Mouse (Mus musculus) liver, postnatal 0 days (tissue): ENCODE measurements around the gene Tubb2b.

Experiments
- CTCF ChIP-seq: sonication (generic); IDR thresholded peaks from 2 replicates; pipeline ENCODE4 v1.5.1; 2016; ENCODE audit warnings: antibody characterized with exemption, low read depth
- EP300 ChIP-seq: IDR thresholded peaks from 2 replicates; pipeline ENCODE4 v1.6.1; 2016; ENCODE audit warnings: antibody characterized with exemption, low read depth, mild to moderate bottlenecking

DNA sequence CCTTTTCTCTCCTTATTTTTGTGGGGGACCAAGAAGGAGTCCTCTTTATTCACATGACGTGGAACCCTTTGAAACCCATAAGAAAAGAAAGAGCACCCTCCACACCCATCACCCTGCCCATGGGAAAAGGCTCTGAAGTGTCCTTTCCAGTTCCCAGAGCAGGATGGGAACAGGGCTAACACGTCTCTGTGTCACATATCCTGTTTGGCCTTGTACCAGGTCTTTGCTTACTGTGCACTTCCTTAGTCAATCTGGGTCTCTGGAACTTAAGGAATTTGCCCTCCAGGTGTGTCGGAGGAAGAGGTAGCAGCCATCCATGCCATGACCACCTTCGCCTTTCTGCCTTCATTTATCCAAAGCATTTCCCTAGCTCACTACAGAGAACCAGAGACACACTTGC is 33.8 kb downstream of the Tubb2b start:
- TF ChIP-seq CTCF (no peak), EP300 (no peak)
